Mouse (Mus musculus) kidney, embryonic 14.5 days (tissue): ENCODE measurements around the gene Gpam. TPM values are rescaled to one million over a fixed set of nuclear protein-coding genes. Genes with fewer than 3 reads are reported as not detected.

Experiments
- ATAC-seq: fragments of 200-750 bp; cut with Nextera tagmentation; 2 replicates; pipeline ENCODE4 v1.8.0; 2017; ENCODE audit warnings: moderate number of reproducible peaks, mild to moderate bottlenecking, moderate TSS enrichment, moderate library complexity; ENCODE audit not compliant: low FRiP score, low TSS enrichment
- H3K27ac ChIP-seq: fragments of 300-500 bp; sonication (generic); 2 replicates; pipeline ENCODE4 v1.5.1; 2014; ENCODE audit warnings: low read depth, mild to moderate bottlenecking, low read length, moderate library complexity, mixed read lengths
- H3K27me3 ChIP-seq: fragments of 300-500 bp; sonication (generic); 2 replicates; pipeline ENCODE4 v1.6.1; 2014; ENCODE audit warnings: mild to moderate bottlenecking, low read length; ENCODE audit not compliant: control insufficient read depth, insufficient read depth
- H3K36me3 ChIP-seq: fragments of 300-500 bp; sonication (generic); 2 replicates; pipeline ENCODE4 v1.6.1; 2014; ENCODE audit warnings: low read length, mixed read lengths; ENCODE audit not compliant: control insufficient read depth, insufficient read depth
- H3K4me1 ChIP-seq: fragments of 300-500 bp; sonication (generic); 2 replicates; pipeline ENCODE4 v1.6.1; 2014; ENCODE audit warnings: low read length, mixed read lengths; ENCODE audit not compliant: control insufficient read depth, insufficient read depth
- H3K4me2 ChIP-seq: fragments of 300-500 bp; sonication (generic); replicated peaks from 2 replicates; pipeline ENCODE4 v1.6.1; 2014; ENCODE audit warnings: low read depth, mild to moderate bottlenecking, low read length
- H3K4me3 ChIP-seq: fragments of 300-500 bp; sonication (generic); 2 replicates; pipeline ENCODE4 v1.5.1; 2014; ENCODE audit warnings: mild to moderate bottlenecking, low read length
- H3K9ac ChIP-seq: fragments of 300-500 bp; sonication (generic); 2 replicates; pipeline ENCODE4 v1.6.1; 2014; ENCODE audit warnings: low read depth, mild to moderate bottlenecking, low read length, moderate library complexity
- H3K9me3 ChIP-seq: fragments of 300-500 bp; sonication (generic); 2 replicates; pipeline ENCODE4 v1.6.1; 2016; ENCODE audit warnings: low read length; ENCODE audit not compliant: control insufficient read depth
- WGBS: fragments of 180-500 bp; shearing (Covaris S2); extraction: QIAGEN DNeasy Blood & Tissue Kit; methylation state at CpG from one replicate; pipeline ENCODE4 v1.1.7; 2014; 5-methylcytosine and 5-hydroxymethylcytosine counted together
- polyA plus RNA-seq: library from polyadenylated mRNA; unstranded; fragments of >200 nt; fragmentation: Nextera tagmentation; extraction: Ambion mirVana; gene quantifications from 2 replicates; pipeline ENCODE4 v1.2.1, GENCODE M21; 2014

Gpam gene
- polyA plus RNA-seq, 1 experiment from 2014 or later, result 22.2 TPM

DNA sequence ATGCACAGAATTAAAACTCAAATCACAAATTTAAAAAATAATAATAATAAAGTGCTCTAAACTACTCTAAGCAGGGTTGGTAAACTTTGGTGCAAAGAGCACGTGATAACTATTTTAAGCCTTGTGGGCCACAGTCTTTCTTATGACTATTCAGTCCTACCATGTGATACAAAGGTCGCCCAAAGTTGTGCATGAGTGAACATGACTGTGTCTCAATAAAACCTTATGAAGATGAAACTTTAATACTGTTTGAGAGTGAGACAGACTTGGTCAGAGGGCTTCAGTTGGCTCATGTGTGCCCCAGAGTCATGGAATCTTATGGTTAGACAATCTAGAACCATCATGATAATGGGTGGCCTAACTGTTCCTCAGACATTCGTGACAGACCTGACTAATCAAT lies 8.9 kb upstream of the Gpam start:
- Histone ChIP-seq H3K4me2 (no peak overlapping the region), H3K27ac (no peak overlapping the region), H3K9ac (no peak overlapping the region), H3K27me3 (no peaks in the 10 kb centered on the region), H3K4me3 (no peak overlapping the region), H3K36me3 (no peaks in the 10 kb centered on the region), H3K9me3 (no peaks in the 10 kb centered on the region), H3K4me1 (peaks cover 16% of the 10 kb centered on the region; the same call in 1 of the 2 replicates)
- ATAC-seq, result no peak
- WGBS, result 90% methylated on average over 3 of the region's 3 CpGs

DNA sequence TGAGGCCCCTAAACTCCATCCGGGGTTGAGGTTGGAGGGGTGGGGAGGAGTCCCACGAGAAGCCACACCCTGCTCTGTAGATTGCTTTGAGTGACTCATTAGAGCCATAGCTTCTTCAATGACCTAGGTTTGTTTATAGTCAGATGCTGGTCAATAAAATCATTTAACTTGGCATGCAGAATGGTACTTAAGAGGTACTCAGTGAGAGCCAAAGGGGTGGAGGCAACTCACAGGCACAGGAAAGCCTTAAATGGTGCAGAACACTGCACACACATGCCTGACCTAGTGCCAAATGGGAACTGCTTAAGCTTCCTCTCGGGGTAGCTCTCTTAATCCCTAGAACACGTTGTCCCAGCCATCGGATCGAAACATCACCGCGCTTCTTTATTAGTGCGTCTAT lies 7.5 kb upstream of the Gpam start:
- no peak overlapping the region for H3K27ac ChIP-seq
- no peak for ATAC-seq
- no peak overlapping the region for H3K4me3 ChIP-seq
- no peak overlapping the region for H3K9ac ChIP-seq
- WGBS, result 57% methylated on average over 9 of the region's 9 CpGs
- H3K27me3 ChIP-seq, result no peaks in the 10 kb centered on the region
- peaks cover 16% of the 10 kb centered on the region; the same call in 1 of the 2 replicates for H3K4me1 ChIP-seq
- no peaks in the 10 kb centered on the region for H3K36me3 ChIP-seq
- no peak overlapping the region for H3K4me2 ChIP-seq
- H3K9me3 ChIP-seq, result no peaks in the 10 kb centered on the region

DNA sequence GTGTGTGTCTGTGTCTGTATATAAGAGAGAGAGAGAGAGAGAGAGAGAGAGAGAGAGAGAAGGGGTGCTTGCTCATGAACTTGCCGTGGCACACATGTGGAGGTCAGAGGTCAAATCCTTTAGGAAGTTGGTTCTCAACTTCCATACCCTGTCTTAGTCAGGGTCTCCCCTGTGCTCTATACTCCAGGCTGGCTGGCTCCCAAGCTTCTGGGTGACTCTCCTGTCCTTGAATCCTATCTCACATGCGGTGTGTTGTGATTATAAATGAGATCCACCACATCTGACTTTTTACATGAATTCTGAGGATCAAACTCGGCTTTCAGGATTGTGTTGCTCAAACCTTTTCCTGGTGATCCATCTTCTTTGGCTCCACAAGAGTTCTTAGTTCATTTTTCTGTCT lies 5.4 kb upstream of the Gpam start:
- no peak overlapping the region for H3K27ac ChIP-seq
- peaks cover 9% of the 10 kb centered on the region for H3K4me1 ChIP-seq
- no peaks in the 10 kb centered on the region for H3K36me3 ChIP-seq
- 89% methylated on average over 3 of the region's 3 CpGs for WGBS
- no peak overlapping the region for H3K4me2 ChIP-seq
- H3K4me3 ChIP-seq, result no peak overlapping the region
- no peak for ATAC-seq
- no peaks in the 10 kb centered on the region for H3K27me3 ChIP-seq
- H3K9me3 ChIP-seq, result no peaks in the 10 kb centered on the region
- no peak overlapping the region for H3K9ac ChIP-seq

DNA sequence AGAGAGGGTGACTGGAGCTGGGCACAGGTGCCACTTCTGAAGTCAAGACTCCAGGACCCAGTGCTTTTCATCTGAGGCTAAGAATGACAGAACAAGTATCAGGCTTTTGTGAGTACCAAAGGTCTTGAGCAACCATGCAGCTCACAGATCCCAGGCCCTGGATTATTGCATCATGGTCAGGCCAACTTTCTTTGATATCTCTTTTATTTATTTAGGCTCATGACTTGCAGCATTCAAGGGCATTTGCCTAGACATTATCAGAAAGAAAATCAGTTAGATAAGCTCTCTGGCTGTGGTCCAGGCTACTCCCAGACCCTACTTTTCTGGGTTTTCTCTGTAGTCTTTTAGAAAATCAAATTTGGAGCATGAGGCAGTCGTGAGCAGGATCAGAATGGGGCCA lies 4.7 kb upstream of the Gpam start:
- Histone ChIP-seq H3K9me3 (no peaks in the 10 kb centered on the region), H3K36me3 (no peaks in the 10 kb centered on the region), H3K27ac (no peak overlapping the region), H3K27me3 (no peaks in the 10 kb centered on the region), H3K4me3 (no peak overlapping the region), H3K9ac (no peak overlapping the region), H3K4me1 (peaks cover 3% of the 10 kb centered on the region), H3K4me2 (no peak overlapping the region)
- no peak for ATAC-seq
- WGBS, result 41% methylated on average over 1 of the region's 1 CpGs

DNA sequence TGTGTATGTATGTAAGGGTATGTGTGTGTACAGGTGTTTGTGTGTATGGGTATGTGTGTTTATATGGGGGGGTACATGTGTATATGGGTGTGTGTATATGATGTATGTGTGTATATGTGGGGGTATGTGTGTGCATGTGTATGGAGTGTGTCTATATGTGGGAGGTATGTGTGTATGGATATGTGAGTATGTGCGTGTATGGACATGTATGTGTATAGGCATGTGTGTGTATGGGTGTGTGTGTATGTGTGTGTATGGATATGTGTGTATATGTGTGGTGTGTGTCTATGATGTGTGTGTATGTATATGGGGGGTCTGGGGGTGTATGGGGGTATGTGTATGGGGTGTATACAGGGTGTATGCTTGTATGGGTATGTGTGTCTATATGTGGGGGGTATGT lies 1.4 kb upstream of the Gpam start:
- no peak for ATAC-seq
- 100% methylated on average over 1 of the region's 1 CpGs for WGBS

DNA sequence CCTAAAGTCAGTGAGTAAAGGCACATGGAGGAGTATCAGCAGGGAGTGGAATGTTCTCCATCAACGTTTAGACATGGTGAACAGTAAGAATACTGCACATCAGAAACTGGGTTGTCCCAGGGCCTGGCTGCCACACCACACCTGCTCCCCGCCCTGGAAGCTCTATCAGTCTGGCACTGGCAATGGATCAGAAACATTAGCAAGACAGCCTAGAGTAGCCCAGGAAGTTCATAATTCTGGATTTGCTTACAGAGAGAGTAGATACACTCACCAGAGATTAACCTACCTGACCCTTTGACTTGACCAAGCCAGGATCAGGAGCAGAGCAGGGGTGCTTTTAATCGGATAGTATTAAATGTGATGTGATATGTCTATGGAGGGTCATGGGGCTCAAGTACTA lies 1.6 kb downstream of the Gpam start:
- ATAC-seq, result no peak
- H3K9ac ChIP-seq, result no peak overlapping the region
- H3K4me1 ChIP-seq, result peaks cover 14% of the 10 kb centered on the region
- H3K27ac ChIP-seq, result no peak overlapping the region
- no peak overlapping the region for H3K4me2 ChIP-seq
- no peaks in the 10 kb centered on the region for H3K36me3 ChIP-seq
- no peak overlapping the region for H3K4me3 ChIP-seq
- no peaks in the 10 kb centered on the region for H3K27me3 ChIP-seq
- H3K9me3 ChIP-seq, result no peaks in the 10 kb centered on the region
- WGBS, result 81% methylated on average over 3 of the region's 3 CpGs

More for the DNA sequence above, 1.4 kb upstream of the Gpam start:
- Histone ChIP-seq H3K4me1 (no peaks in the 10 kb centered on the region; the same call in 1 of the 2 replicates), H3K36me3 (no peaks in the 10 kb centered on the region), H3K27me3 (no peaks in the 10 kb centered on the region), H3K27ac (no peak overlapping the region), H3K4me3 (no peak overlapping the region), H3K9ac (no peak overlapping the region), H3K9me3 (no peaks in the 10 kb centered on the region), H3K4me2 (no peak overlapping the region)

DNA sequence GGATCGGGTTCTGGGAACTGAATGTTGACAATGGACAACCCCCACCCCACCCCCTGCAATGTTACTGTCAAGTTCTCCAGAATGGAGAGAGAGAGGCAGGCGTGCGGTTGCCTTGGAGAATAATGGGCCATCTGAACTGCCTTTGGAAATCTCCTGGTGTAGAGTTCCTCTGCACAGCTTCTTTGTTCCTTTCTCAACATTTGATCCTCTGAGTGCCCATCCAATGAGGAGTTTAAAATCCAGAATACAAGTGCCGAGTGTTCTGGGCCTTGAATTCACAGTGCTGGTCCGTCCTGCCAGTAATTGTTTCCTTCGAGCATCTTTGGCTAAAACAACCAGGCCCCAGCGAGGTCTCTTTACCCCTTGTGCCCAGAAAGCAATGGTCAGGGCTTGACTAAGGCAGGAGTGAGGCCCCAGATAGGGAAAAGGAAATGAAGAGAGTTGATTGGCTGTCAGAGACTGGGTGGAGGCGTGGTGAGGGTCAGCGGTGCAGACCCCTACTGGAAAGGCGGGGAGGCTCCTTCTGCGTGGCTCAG lies 4.0 kb downstream of the Gpam start:
- ATAC-seq, result peak; percentile 61

DNA sequence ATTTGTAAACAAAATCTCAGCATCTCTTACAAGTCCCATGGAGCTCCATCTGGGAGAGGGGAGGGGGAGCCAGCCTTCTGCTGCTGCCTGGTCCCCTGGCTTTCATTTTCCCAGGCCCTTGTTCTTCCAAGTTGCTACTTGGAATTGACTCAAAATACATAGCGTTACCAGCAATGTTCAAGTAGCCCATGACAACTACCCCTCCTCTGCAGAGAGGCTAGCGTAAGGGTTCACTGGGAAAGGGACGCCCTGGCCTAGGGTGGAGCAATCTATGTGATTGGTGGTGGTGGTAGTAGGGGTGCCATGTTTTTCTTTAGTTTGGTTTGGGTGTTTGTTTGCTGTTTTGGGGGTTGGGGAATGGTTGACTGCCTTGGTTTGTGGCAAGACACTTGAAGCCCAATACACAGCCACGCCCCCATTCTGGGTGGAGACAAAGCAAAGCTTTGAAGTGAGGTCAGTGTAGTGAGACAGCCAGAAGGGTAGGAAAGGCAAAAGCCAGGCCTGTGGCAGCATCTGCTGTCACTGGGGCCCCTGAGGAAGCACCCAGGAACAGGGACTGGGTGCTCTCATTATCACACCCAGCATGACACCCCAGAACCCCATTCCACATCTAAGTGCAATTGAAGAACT lies 4.6 kb downstream of the Gpam start:
- peak; percentile 25; the same call in 1 of the 2 replicates for ATAC-seq

More for the DNA sequence above, 4.0 kb downstream of the Gpam start:
- no peaks in the 10 kb centered on the region for H3K36me3 ChIP-seq
- H3K27me3 ChIP-seq, result no peaks in the 10 kb centered on the region
- 44% methylated on average over 11 of the region's 11 CpGs for WGBS
- no peaks in the 10 kb centered on the region for H3K9me3 ChIP-seq
- H3K9ac ChIP-seq, result no peak overlapping the region
- H3K4me3 ChIP-seq, result no peak overlapping the region
- no peak overlapping the region for H3K4me2 ChIP-seq
- peaks cover 14% of the 10 kb centered on the region for H3K4me1 ChIP-seq
- no peak overlapping the region for H3K27ac ChIP-seq

DNA sequence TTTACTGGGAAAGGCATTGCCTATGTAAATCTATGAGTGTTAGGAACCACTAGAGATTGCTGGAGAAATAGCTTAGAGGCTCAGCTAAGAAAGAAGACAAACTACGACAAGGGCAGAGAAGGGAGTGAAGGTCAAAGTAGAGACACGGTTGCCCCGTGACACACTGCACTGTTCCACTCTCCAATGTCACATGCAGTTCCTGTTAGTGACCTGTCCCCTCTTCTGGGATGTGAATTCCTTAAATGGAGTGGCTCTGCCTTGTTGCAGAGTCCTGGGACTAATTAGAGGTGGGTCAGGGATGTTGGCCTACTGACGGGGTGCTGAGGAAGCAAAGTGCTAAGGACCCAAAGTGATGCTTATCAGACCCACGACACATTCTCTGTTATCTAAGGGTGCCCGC lies 5.2 kb downstream of the Gpam start:
- 41% methylated on average over 6 of the region's 6 CpGs for WGBS
- H3K36me3 ChIP-seq, result no peaks in the 10 kb centered on the region
- peaks cover 14% of the 10 kb centered on the region; the same call in 1 of the 2 replicates for H3K4me1 ChIP-seq
- no peak overlapping the region for H3K27ac ChIP-seq
- no peak overlapping the region for H3K9ac ChIP-seq
- H3K9me3 ChIP-seq, result no peaks in the 10 kb centered on the region
- no peak overlapping the region for H3K4me3 ChIP-seq
- no peaks in the 10 kb centered on the region for H3K27me3 ChIP-seq
- H3K4me2 ChIP-seq, result no peak overlapping the region
- no peak; the same call in 1 of the 2 replicates for ATAC-seq

More for the DNA sequence above, 4.6 kb downstream of the Gpam start:
- H3K4me3 ChIP-seq, result no peak overlapping the region
- H3K4me1 ChIP-seq, result peaks cover 14% of the 10 kb centered on the region; the same call in 1 of the 2 replicates
- H3K9me3 ChIP-seq, result no peaks in the 10 kb centered on the region
- no peak overlapping the region for H3K4me2 ChIP-seq
- no peak overlapping the region for H3K27ac ChIP-seq
- no peak overlapping the region for H3K9ac ChIP-seq
- H3K27me3 ChIP-seq, result no peaks in the 10 kb centered on the region
- 77% methylated on average over 4 of the region's 4 CpGs for WGBS
- H3K36me3 ChIP-seq, result no peaks in the 10 kb centered on the region
